Mouse (Mus musculus): ENCODE data around the gene Cdc40.
A peak's percentile ranks its signal among the peaks of the same experiment; 100 is the strongest.
"Not testable (repeated sequence)": the region's sequence is repeated elsewhere in the genome, so short reads cannot be mapped to it uniquely, and the experiment has no call there.

The Cdc40 gene

DNA sequence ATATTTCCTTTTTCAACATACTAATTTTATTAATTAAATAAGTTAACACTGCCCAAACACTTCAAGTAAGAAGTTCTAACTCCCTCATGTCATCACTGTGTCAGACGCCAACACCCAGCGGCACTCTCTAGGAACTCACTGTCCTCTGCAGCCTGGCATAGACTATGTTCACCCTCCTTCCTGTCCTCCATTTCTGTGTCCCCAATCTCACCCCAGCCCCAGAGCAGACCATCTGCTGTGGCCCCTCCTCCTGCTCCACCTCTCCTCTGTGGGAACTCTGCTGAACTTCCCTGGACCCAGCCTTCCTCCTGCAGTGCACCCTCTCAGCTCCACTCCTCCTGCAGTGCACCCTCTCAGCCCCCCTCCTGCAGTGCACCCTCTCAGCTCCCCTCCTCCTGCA, 15.0 kb downstream of the Cdc40 start:
- DNase-seq (ENCODE audit: low spot score in 2 of 2) = no peak

DNA sequence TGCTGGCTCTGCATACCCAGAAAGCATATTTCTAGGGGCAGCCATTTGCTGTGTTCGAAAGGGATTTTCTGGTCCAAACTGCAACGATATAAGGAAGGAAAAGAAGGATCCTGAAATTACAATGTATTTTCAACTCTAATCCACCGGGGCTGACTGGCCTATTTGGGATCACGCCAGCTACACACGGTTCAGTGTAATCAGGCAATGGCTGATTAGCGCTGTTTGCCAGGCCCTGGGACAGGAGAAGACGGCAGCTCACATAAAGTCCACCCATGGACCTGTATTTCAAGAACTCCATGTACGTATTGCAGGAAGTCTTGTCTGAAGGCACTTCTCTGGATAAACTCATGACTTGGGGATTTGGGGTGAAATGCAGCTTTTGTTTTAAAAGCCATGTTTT, 25.5 kb downstream of the Cdc40 start:
- no peak for DNase-seq (ENCODE audit: low spot score in 2 of 2)

DNA sequence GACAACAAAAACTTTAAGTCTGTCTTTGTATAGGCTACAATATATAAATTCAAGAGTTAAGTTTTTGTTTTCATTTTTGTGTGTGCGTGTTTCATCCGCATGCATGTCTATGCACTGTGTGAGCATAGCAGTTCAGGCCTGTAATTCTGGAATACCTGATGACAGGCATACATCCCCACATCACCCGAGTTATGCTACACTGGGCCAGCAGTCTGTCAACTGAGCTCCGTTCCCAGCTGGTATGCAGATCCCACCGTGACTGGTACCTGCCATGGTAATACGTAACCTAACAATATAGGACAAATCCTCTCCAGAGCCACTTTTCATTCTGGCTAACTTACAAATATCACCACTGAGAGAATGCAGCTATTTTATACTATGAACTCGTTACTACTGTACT, 26.4 kb downstream of the Cdc40 start:
- no peak for DNase-seq (ENCODE audit: low spot score in 2 of 2)

DNA sequence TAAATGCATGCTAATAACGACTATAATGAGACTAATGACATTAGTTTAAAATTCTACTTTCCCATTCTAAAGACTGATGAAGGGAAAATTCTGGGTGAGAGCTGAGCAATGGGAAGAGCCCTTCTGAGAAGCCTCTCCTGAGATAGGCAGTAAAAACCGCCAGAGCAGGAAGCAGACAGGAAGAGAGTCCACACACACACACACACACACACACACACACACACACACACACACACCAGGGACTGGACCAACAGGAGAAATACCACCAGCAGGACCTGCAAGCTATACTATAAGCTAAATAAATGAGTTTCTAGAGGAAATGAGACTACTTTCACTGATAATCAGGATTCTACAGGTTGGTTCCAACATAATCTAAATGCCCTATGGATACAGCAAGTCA, 27.5 kb downstream of the Cdc40 start:
- no peak for DNase-seq (ENCODE audit: low spot score in 2 of 2)

DNA sequence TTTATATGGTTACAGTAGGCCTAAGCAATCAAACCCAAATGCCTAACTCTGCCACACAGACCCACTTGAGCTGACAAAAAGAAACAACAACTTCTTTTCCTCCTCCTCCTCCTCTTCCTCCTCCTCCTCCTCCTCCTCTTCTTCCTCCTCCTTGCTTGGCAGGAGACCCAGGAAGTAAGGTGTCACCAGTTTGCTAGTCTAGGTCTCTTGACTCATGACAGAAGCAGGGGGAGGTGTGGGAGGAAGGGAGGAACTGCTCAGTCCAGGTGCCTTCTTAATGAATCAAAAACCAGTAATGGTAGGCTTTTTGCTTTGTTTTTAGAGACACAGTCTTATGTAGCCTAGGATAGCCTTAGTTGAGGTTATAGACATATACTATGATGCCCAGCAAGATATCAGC, 32.0 kb downstream of the Cdc40 start:
- no peak for DNase-seq (ENCODE audit: low spot score in 2 of 2)

DNA sequence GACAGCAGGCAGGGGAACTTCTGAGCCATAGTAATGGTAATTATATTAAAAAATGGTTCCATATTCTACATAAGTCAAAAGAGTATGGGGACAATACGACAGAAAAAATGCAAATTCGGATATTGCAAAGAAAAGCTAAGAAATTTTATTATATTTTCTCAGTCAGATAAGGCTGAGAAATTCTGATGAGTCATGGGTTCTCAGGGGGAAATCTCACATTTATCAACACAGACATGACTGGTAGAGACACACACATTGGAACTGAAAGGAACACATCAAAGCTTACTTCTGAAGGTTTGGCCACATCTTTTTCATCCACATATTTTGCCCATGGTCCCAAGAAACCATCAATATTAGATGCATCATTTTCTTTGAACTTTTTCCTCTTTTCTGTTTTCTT, 32.5 kb downstream of the Cdc40 start:
- no peak for DNase-seq (ENCODE audit: low spot score in 2 of 2)

DNA sequence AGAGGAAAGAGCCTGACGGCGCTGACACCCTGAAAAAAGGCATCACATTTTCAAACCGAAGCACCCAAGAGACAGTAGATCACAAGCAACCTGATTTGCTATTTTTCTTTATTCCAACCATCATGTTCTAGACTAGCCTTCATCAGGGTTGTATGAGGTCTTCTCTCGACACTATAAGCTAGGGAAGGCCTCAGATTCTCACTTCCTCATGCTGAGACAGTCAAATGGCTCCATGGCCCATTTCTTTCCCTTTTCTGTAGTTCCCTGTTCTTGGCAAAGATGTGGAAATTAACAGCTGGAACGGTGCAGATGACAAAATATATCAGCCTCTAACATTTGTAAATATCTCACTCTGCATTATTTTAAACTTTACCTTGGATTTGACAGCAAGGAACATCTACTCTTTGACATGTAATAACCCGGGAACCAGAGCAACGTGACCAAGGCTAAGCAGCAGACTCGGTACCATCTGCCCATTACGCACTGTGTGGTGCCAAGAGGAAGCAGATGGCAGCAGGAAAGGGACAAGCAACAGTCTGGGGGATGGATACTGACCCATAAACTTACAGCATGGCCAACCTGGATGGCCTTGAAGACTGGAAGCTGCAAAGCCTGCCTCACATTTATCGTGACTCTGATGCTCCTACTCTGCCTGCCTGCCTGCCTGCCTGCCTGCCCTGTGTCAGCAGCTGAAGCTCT, 35.8 kb downstream of the Cdc40 start:
- no peak for DNase-seq (ENCODE audit: low spot score in 2 of 2)

DNA sequence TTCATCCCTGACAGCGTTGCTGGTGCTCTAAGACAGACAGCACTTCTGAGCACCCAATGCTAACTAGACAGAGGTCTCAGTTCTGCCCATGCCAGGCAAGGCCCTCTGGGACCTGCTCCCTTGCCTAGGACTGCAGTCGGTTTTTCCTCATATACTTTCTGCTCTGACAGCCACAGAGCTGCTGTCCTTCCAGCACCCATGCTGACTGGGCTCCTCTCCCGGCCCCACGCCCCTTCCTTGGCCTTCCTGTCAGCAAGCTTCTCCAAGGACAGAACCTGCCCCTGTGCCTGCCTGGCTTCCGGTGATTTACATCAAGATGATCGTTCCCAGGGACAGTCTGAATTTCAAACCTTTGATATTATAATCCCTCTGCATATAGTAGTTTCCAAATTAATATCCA, 37.5 kb downstream of the Cdc40 start:
- DNase-seq (ENCODE audit: low spot score in 2 of 2) = no peak

DNA sequence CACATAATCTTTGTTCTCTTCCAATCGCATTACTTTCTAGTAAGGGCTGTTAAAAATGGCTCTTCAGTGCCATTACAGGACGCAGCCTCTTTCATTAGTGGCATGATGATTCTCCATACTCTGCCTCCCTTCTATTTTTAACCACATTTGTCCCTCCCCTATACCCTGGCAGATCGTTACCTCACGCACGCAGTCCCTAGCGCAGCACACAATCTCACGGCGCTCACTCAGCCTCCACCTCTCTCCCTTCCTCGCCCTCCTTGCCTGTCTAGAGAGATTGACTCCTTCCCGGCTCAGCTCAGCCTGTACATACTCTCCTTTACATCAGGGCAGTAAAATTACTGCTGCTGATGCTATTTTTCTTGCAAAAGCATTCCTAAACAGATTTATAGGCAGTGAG, 38.6 kb downstream of the Cdc40 start:
- DNase-seq (ENCODE audit: low spot score in 2 of 2) = no peak

DNA sequence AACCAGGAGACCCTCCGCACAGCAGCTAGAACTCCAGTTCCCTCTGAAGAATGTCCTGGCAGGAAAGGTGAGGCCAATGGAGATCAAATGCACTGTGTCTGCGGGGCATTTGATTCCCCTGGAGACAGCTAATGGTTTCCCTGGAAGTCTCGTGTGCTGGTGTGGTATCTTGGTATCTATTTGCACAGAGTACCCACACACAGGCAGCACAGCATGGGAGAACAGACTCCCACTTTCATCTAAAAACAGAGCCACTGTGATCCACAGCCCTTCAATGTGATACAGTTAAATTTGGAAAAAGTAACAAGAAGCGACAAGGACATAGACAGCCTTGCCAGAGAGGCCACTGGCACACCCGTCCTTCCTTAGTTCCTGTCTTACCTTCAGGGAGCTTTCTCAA, 39.3 kb downstream of the Cdc40 start:
- DNase-seq (ENCODE audit: low spot score in 2 of 2) = peak in 1 of 2 experiments; percentile 57

DNA sequence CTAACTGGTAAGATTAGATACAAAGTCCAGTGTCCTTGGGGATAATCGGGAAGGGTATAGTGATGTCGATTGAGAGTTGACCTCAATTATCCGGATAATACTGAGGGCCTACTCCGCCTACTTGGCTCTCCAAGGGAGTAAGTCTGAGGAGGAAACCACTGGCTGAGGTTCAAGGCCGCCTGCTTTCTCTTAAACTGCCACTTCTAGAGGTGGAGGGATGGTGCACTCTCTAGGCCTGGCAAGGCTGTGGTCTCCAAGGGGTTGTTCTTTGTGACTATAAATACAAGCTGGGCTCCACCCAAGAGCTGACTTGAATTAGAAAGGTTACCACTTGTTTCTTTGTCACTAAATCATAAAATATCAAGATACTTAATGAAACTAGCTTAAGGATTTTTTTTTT, 43.0 kb downstream of the Cdc40 start:
- DNase-seq (ENCODE audit: low spot score in 2 of 2) = no peak

DNA sequence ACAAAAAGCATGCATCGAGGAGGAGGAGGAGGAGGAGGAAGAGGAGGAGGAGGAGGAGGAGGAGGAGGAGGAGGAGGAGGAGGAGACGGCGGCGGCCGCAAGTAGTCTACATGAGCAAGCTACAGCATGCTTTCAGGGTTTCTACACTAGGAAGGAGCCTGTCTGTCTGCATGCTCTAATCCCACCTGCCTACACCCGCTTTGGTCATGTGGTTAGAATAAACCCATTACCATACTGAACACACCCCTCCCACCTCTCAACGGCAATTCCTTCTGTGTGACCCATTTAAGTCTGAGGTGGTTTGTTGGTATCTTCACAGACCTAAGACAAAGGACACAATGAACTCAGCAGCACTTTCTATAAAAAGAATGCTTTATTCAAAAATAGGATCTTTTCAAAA, 51.8 kb downstream of the Cdc40 start:
- no peak for DNase-seq (ENCODE audit: low spot score in 2 of 2)

DNA sequence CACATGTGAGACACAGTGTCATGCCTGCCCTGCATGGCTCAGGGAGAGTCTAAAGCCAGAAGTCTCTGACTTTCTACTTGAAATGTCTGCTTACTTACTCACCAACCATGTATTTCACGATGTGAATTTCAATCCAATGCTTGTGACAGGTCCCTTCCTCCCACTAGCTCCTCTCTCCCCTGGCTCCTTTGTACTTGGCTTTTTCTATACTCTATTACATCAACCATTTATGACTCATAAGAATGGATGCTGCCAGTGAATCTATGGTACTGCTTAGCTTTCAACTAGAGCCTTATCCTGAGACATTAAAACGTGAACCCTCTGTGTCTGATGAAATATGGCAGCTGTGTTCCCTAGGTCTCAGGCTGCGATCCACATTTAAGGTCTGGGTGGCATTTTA, 52.8 kb downstream of the Cdc40 start:
- DNase-seq (ENCODE audit: low spot score in 2 of 2) = no peak

DNA sequence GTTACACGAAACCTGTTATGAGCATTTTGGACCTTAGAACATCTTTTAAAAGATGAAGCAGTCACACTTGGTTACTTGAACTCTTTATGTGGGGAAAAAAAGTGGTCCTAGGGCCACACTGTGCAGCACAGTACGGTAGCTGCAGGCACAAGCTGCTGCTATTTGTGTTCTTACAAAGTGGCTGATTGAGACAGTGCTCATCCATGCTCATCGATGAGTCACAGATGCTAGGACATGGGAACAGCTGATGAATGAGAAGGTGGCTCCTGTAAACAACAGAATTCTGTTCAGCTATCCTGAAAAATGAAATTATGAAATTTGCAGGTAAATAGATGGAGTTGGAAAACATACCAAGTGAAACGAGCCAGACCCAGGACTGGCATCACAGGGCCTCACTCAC, 55.4 kb downstream of the Cdc40 start:
- peak in 1 of 2 experiments; percentile 41 for DNase-seq (ENCODE audit: low spot score in 2 of 2)

DNA sequence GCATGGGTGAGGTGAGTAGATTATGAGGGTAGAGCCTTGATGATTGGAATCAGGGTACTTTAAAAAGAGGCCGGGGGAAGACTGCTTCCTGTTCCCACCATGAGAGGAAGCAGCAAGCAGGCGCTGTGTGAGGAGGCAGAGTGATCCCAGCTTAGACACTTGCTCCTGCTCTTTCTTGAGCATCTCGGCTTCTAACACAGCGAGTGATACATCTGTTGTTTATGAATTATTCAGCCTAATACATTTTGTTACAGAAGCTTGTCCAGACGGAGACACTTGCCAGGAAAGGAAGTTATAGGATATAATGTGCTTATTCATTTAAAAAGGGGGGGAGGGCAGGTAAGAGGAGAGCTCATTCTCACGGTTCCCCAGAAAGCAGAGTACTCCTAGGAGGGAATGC, 57.2 kb downstream of the Cdc40 start:
- no peak for DNase-seq (ENCODE audit: low spot score in 2 of 2)

DNA sequence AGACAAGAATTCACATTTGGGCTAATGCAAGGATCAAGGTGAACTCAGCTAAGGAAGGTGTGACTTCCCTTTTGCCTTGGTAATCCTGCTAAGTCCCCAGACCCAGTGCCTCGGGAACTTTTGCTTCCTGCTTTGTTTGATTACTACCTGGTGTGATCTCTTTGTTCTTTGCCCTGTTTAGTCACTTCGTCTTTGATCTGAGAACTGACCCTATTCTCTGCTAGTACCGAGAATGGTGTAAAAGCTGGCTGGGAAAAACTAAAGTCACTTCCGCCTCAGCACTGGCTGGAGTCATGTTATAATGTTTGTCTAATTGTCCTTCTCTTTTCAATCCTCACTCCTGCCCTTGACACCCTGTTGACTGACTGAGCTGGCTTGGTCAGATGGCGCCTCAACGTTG, 66.6 kb downstream of the Cdc40 start:
- DNase-seq (ENCODE audit: low spot score in 2 of 2) = no peak

DNA sequence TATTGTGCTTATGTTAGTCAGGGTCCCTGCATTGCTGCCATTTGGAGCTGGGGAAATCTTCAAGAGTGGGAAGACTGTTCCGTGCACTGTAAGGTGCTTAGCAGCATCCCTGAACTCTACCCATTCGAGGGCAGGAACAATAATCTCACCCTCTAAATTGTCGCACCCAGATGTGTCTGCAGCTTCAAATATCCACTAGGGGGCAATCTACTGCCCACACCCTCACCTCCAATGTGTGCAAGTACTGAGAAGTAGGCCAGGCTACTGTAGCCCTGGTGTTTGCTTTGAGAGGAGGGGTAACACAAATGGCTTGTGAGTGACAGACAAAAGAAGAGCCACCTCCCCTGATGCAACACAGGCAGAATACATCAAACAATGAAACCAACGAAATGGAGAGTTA, 69.5 kb downstream of the Cdc40 start:
- DNase-seq (ENCODE audit: low spot score in 2 of 2) = no peak

DNA sequence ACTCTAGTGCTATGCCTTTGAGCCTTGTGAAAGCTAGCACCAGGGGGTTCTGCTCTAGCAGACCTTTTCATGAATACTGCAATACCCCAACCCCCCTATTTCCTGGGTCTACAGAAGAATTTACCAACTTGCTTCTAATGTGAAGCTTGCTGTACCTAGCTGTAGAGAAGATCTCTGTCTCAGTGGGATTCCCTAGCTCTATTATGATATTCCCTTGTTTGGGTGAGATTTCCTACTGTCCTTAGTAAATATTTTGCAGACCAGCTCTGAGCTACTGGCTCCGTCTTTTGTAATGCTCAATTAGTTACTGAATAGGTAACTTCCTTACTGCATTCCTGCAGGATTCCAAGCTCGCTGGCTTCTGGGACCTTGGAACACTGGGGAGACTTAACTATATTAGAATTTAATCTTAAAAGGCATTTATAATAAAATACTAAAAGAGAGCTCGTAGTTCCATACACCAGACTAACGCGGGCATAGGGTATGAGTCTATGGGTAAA, 73.7 kb downstream of the Cdc40 start:
- DNase-seq (ENCODE audit: low spot score in 2 of 2) = not testable (repeated sequence)

DNA sequence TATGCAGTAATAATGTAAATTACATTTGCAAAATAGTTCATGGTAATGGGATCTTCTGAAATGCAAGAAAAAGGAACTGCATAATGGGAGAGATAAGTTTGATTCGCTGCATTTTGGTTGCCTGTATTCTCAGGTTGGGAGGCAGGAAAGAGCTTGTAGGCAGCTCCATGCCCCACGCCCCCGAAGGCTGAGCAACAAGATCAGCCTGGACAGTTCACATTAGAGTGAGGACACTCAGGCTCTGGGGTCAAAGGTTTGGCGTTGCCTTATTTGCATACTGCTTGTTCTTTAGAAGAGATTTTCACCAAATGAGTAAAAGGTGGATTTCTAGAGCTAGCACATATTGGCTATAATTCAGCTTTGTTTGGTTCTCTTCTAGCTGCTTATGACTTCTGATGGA, 76.9 kb downstream of the Cdc40 start:
- DNase-seq (ENCODE audit: low spot score in 2 of 2) = no peak

DNA sequence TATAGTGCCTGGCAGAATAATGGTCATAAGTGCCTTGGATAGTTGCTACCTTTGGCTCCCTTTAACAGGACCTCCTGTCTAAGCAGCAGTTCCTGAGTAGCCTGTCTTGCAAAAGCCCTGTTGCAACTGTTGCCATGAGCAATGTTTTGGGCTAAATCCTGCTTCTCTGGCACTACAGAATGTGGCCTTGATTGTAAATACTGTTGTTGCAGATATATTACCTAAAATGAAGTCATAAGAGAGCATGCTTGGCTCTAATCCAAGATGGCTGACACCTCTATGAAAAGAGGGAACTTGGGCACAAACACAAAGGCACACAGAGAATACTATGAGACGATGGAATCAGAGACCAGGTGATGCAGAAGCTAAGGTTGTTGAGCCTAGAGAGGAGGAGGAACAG, 77.9 kb downstream of the Cdc40 start:
- DNase-seq (ENCODE audit: low spot score in 2 of 2) = no peak

DNA sequence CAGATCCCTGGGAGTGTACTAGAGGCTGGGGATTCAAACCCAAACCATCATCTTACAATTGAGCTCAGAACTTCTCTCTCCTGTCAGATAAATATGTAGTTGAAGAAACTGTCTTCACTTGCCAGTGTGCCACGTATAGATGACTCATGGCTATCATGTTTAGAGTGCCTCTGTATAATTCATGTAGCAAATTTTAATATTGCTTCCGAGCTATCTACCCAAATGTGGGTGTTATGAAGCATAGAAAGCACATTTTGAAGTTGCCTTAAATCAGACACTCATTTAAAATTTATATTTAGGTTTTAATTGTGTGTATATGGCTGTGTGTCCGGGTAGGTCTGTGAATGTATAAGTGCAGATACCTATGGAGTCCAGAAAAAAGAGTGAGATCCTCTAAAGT, 91.0 kb downstream of the Cdc40 start:
- DNase-seq (ENCODE audit: low spot score in 2 of 2) = no peak

DNA sequence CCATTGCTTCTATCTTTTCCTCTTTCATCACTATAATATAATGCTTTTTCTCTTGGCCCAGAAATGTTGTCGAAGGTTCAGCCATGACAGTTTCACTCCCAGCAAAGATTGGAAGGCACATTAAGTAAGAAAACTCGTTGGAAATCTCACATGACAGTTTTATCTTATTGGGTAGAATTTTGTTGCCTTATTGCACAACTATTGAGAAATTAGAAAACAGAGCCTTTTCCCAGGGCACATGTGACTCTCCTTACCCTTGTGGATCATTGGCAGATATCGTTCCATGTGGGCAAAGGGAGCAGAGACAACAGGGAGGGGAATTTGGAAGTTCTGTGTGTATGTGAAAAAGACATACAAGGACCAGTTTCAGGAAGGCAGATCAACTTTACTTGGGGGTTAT, 92.7 kb downstream of the Cdc40 start:
- DNase-seq (ENCODE audit: low spot score in 2 of 2) = no peak

All from right cerebral cortex, adult 2 months (tissue).